25 mouse cellular contexts compared by ENCODE assay signal in genomic region chr6:116097579-116097978, GRCm38 (mm10).
A peak's percentile ranks its signal among the peaks of the same experiment; 100 is the strongest.
DNase-seq lines count a peak whose midpoint lies in the region; ATAC-seq and TF ChIP-seq lines count a peak whose summit lies in the region.
"Had no signal": no experiment of that assay in that cellular context is flagged by ENCODE, and none has a peak within 500 bp of the region (broad histone marks: within the 10 kb centered on the region; RNA-seq: fewer than 3 reads in every experiment).

No protein-coding gene starts in this region.

- TF ChIP-seq CTCF in heart, adult 2 months (IDR thresholded peaks at IDR 0.05), result no peak
- no peak for TF ChIP-seq CTCF in layer of hippocampus, adult 2 months (conservative IDR thresholded peaks at IDR 0.05)

- peaks cover 13% of the 10 kb centered on the region for H3K4me1 ChIP-seq in heart, embryonic 13.5 days
- H3K4me1 ChIP-seq in heart, adult 2 months (ENCODE audit: control insufficient read depth, insufficient read depth, low read length), result no peaks in the 10 kb centered on the region; the same call in 1 of the 2 replicates
- H3K4me1 ChIP-seq: embryonic facial prominence, embryonic 10.5 days; embryonic facial prominence, embryonic 12.5 days; forebrain, embryonic 13.5 days; forebrain, embryonic 15.5 days had no signal

- no peak overlapping the region for H3K9ac ChIP-seq in heart, embryonic 13.5 days
- no peak overlapping the region for H3K9ac ChIP-seq in heart, adult 2 months (ENCODE audit: low read depth, low read length)
- H3K9ac ChIP-seq: embryonic facial prominence, embryonic 12.5 days; forebrain, embryonic 13.5 days; forebrain, embryonic 15.5 days; forebrain, postnatal 0 days had no signal

- H3K9me3 ChIP-seq in heart, embryonic 13.5 days, result no peaks in the 10 kb centered on the region
- H3K9me3 ChIP-seq: embryonic facial prominence, embryonic 10.5 days; embryonic facial prominence, embryonic 12.5 days; forebrain, embryonic 15.5 days; G1E had no signal

- TF ChIP-seq POLR2A in heart, adult 2 months (IDR thresholded peaks at IDR 0.05; ENCODE audit: insufficient read depth, low read depth, low read length), result no peak

- 54% methylated on average over 2 of the region's 2 CpGs for WGBS in heart, embryonic 13.5 days
- WGBS in heart, adult 2 months, result 76% methylated on average over 2 of the region's 2 CpGs

- 0 out of 2 replicates have a peak overlapping the region, but pooled peaks have one; percentile 6 for H3K27ac ChIP-seq in heart, embryonic 13.5 days (replicated peaks)
- no peak overlapping the region for H3K27ac ChIP-seq in heart, adult 2 months
- H3K27ac ChIP-seq in layer of hippocampus, adult 2 months, result no peak overlapping the region
- H3K27ac ChIP-seq: embryonic facial prominence, embryonic 10.5 days; embryonic facial prominence, embryonic 12.5 days; forebrain, embryonic 13.5 days; forebrain, embryonic 15.5 days had no signal

- peaks cover 13% of the 10 kb centered on the region for H3K36me3 ChIP-seq in heart, embryonic 13.5 days
- no peaks in the 10 kb centered on the region for H3K36me3 ChIP-seq in heart, adult 2 months (ENCODE audit: control insufficient read depth, insufficient read depth, low read length)
- H3K36me3 ChIP-seq: embryonic facial prominence, embryonic 12.5 days; forebrain, embryonic 15.5 days; G1E had no signal

- peaks cover 2% of the 10 kb centered on the region for H3K79me2 ChIP-seq in heart, adult 2 months (replicated peaks; ENCODE audit: control insufficient read depth, insufficient read depth, low read length)

- intact Hi-C loops in heart, adult 2 months (cut with DNase I), result no loop called here

- no peak for ATAC-seq in heart, embryonic 13.5 days (ENCODE audit: extremely low read depth, insufficient number of reproducible peaks, low FRiP score, low TSS enrichment)
- ATAC-seq in granulocyte monocyte progenitor cell, adult 5-6 weeks (replicated peaks; ENCODE audit: poor library complexity, severe bottlenecking), result peak; percentile 53; the same call in 1 of the 2 replicates
- peak; percentile 57 for ATAC-seq in megakaryocyte progenitor cell, adult 5-6 weeks (replicated peaks; ENCODE audit: poor library complexity)
- ATAC-seq in neutrophil, adult 5-6 weeks (ENCODE audit: extremely low read depth, insufficient number of reproducible peaks, low FRiP score, poor library complexity, severe bottlenecking), result peak; percentile 23; the same call in 1 of the 2 replicates
- ATAC-seq: CD4-positive, CD25-positive, alpha-beta regulatory T cell, adult 4 months; forebrain, embryonic 13.5 days; forebrain, embryonic 15.5 days; forebrain, postnatal 0 days had no signal

- H3K4me2 ChIP-seq in heart, embryonic 13.5 days, result no peak overlapping the region
- H3K4me2 ChIP-seq: embryonic facial prominence, embryonic 12.5 days; forebrain, embryonic 13.5 days; forebrain, embryonic 15.5 days had no signal

- no peak for TF ChIP-seq EP300 in heart, adult 2 months (IDR thresholded peaks at IDR 0.05; ENCODE audit: insufficient read depth, low read depth, low read length)

- no peaks in the 10 kb centered on the region for H3K27me3 ChIP-seq in heart, embryonic 13.5 days (replicated peaks)
- H3K27me3 ChIP-seq in heart, adult 2 months (ENCODE audit: control insufficient read depth, insufficient read depth, low read length), result no peaks in the 10 kb centered on the region
- H3K27me3 ChIP-seq: CH12.LX; embryonic facial prominence, embryonic 12.5 days; forebrain, embryonic 13.5 days; forebrain, embryonic 15.5 days had no signal

- H3K4me3 ChIP-seq in heart, embryonic 13.5 days, result no peak overlapping the region
- no peak overlapping the region for H3K4me3 ChIP-seq in heart, adult 2 months
- H3K4me3 ChIP-seq in layer of hippocampus, adult 2 months, result no peak overlapping the region
- H3K4me3 ChIP-seq: embryonic facial prominence, embryonic 10.5 days; embryonic facial prominence, embryonic 12.5 days; forebrain, embryonic 13.5 days; forebrain, embryonic 15.5 days had no signal

- DNase-seq in heart, adult 11 months, result no peak
- no peak for DNase-seq in heart, adult 2 months
- DNase-seq in layer of hippocampus, adult 2 months (ENCODE audit: low spot score in 2 of 2), result no peak
- DNase-seq in spleen, postnatal 10 days (ENCODE audit: low spot score in 2 of 2), result no peak
- DNase-seq: adrenal gland, adult 2 months; adrenal gland, postnatal 10 days; adrenal gland, postnatal 25 days; B cell, adult 2 months; cerebellum, adult 11 months; cerebellum, adult 18-20 months; cerebellum, adult 8-10 months; cerebellum, postnatal 10 days; cerebellum, postnatal 25 days; forebrain, postnatal 0 days had no signal
